8 mouse cellular contexts compared by ENCODE assay signal in the genomic region with DNA sequence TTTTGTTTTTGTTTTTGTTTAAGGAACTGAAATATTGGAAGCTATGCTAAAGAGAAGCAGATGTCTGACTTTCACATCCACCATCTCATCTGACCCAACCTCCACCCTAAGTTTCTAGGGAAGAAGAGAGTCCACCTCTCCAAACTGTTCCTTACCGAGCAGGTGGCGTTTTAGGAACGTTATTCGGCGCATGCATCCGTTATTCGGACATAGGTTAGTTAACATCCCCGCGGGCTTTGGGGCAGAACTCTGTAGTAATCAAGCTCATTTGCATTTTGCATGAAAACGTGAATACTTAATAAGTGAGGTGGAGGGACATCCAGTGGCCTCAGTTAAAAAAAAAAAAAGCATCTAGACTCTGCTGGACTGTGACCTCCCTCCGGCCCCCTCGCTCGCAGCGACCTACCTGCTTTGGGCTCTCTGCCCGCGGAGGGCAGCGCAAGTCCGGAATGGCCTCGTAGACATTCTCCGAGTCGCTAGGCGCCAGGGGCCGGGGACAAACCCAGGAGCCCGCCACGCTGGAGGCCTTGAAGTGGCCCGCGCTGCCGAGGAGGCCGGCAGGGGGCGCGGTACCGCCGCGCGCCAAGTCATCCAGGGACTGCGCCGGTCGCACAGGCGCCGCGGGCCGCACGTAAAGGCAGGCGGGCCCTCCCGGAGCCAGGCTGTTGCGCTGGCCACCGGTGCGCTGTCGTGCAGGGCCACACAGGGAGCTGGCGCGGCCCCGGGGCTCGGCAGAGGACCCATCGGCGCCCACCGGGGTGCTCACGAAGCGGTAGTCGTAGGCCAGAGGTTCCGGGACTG. TPM values are rescaled to one million over a fixed set of nuclear protein-coding genes. Genes with fewer than 3 reads are reported as not detected.
DNase-seq lines count a peak whose midpoint lies in the region; ATAC-seq lines count a peak whose summit lies in the region.

No protein-coding gene starts in this region.

- H3K36me3 ChIP-seq in embryonic facial prominence, embryonic 12.5 days: no peaks in the 10 kb centered on the region
- H3K36me3 ChIP-seq in heart, embryonic 10.5 days: no peaks in the 10 kb centered on the region
- H3K36me3 ChIP-seq in kidney, embryonic 14.5 days (ENCODE audit: control insufficient read depth, insufficient read depth, low read length): no peaks in the 10 kb centered on the region
- H3K36me3 ChIP-seq in liver, embryonic 11.5 days (ENCODE audit: control insufficient read depth, insufficient read depth, low read length): no peaks in the 10 kb centered on the region

- peaks cover 38% of the 10 kb centered on the region for H3K4me1 ChIP-seq in embryonic facial prominence, embryonic 12.5 days
- H3K4me1 ChIP-seq in heart, embryonic 10.5 days: peaks cover 71% of the 10 kb centered on the region
- peaks cover 23% of the 10 kb centered on the region for H3K4me1 ChIP-seq in kidney, embryonic 14.5 days (ENCODE audit: control insufficient read depth, insufficient read depth, low read length)
- peaks cover 22% of the 10 kb centered on the region for H3K4me1 ChIP-seq in liver, embryonic 11.5 days (replicated peaks; ENCODE audit: control insufficient read depth, insufficient read depth, low read length)

- WGBS in embryonic facial prominence, embryonic 12.5 days: 1% methylated on average over 59 of the region's 60 CpGs
- WGBS in heart, embryonic 10.5 days: 2% methylated on average over 60 of the region's 60 CpGs
- 1% methylated on average over 55 of the region's 60 CpGs for WGBS in kidney, embryonic 14.5 days
- WGBS in liver, embryonic 11.5 days: 3% methylated on average over 60 of the region's 60 CpGs

- ATAC-seq in embryonic facial prominence, embryonic 12.5 days (ENCODE audit: insufficient number of reproducible peaks, insufficient read depth, low FRiP score, low TSS enrichment): 0 out of 2 replicates have a peak, but pooled peaks have one; percentile 13
- ATAC-seq in kidney, embryonic 14.5 days (ENCODE audit: low FRiP score, low TSS enrichment): peak; percentile 50
- ATAC-seq in liver, embryonic 11.5 days (replicated peaks; ENCODE audit: low FRiP score): peak; percentile 71

- no peaks in the 10 kb centered on the region for H3K9me3 ChIP-seq in embryonic facial prominence, embryonic 12.5 days
- no peaks in the 10 kb centered on the region for H3K9me3 ChIP-seq in heart, embryonic 10.5 days
- no peaks in the 10 kb centered on the region for H3K9me3 ChIP-seq in kidney, embryonic 14.5 days (ENCODE audit: control insufficient read depth, low read length)
- no peaks in the 10 kb centered on the region for H3K9me3 ChIP-seq in liver, embryonic 11.5 days (ENCODE audit: control insufficient read depth, low read length)

- peak overlapping the region; percentile 61 for H3K9ac ChIP-seq in embryonic facial prominence, embryonic 12.5 days
- H3K9ac ChIP-seq in kidney, embryonic 14.5 days (ENCODE audit: low read depth, low read length): peak overlapping the region; percentile 73
- peak overlapping the region; percentile 56 for H3K9ac ChIP-seq in liver, embryonic 11.5 days (ENCODE audit: low read depth, low read length)

- peak overlapping the region; percentile 91 for H3K4me2 ChIP-seq in embryonic facial prominence, embryonic 12.5 days (replicated peaks)
- peak overlapping the region; percentile 96 for H3K4me2 ChIP-seq in kidney, embryonic 14.5 days (replicated peaks; ENCODE audit: low read depth, low read length)
- H3K4me2 ChIP-seq in liver, embryonic 11.5 days: peak overlapping the region; percentile 86

- H3K4me3 ChIP-seq in embryonic facial prominence, embryonic 12.5 days: peak overlapping the region; percentile 52
- peak overlapping the region; percentile 68 for H3K4me3 ChIP-seq in heart, embryonic 10.5 days
- peak overlapping the region; percentile 52 for H3K4me3 ChIP-seq in kidney, embryonic 14.5 days (ENCODE audit: low read length)
- H3K4me3 ChIP-seq in liver, embryonic 11.5 days (ENCODE audit: low read depth, low read length): peak overlapping the region; percentile 59

- H3K27ac ChIP-seq in embryonic facial prominence, embryonic 12.5 days: no peak overlapping the region
- peak overlapping the region; percentile 89 for H3K27ac ChIP-seq in heart, embryonic 10.5 days
- H3K27ac ChIP-seq in kidney, embryonic 14.5 days (ENCODE audit: low read depth, low read length): no peak overlapping the region
- H3K27ac ChIP-seq in liver, embryonic 11.5 days (ENCODE audit: low read depth, low read length): no peak overlapping the region

- H3K27me3 ChIP-seq in embryonic facial prominence, embryonic 12.5 days: peaks cover 91% of the 10 kb centered on the region
- peaks cover 91% of the 10 kb centered on the region for H3K27me3 ChIP-seq in heart, embryonic 10.5 days (ENCODE audit: insufficient read depth, poor library complexity, severe bottlenecking)
- H3K27me3 ChIP-seq in kidney, embryonic 14.5 days (ENCODE audit: control insufficient read depth, insufficient read depth, low read length): peaks cover 18% of the 10 kb centered on the region; the same call in 1 of the 2 replicates
- peaks cover 70% of the 10 kb centered on the region for H3K27me3 ChIP-seq in liver, embryonic 11.5 days (replicated peaks; ENCODE audit: control insufficient read depth, insufficient read depth, low read length)

- peak; percentile 54 for DNase-seq in 3T3-L1 (ENCODE audit: low read depth, low spot score)
- peak; percentile 91 to 94 for DNase-seq in adrenal gland, postnatal 36 days
- DNase-seq in heart, embryonic 10.5 days (ENCODE audit: low spot score): peak; percentile 88
- DNase-seq in liver, embryonic 11.5 days (ENCODE audit: low spot score): peak; percentile 80
- peak; percentile 90 for DNase-seq in naive thymus-derived CD4-positive, alpha-beta T cell, adult 2 months (ENCODE audit: low read depth)
- peak; percentile 79 to 92 for DNase-seq in spleen, postnatal 4 days (ENCODE audit: low spot score in 2 of 2)

RNA-seq across cellular contexts. Expression of a gene that starts 3.5 kb away (rescaled TPM):
- total RNA-seq in adrenal gland, postnatal 36 days (2021): 10 to 100 TPM; 10.1 to 16.3 TPM
- polyA plus RNA-seq in embryonic facial prominence, embryonic 12.5 days (2016; fragmentation: Nextera tagmentation; extraction: Ambion mirVana): 7.2 and 7.4 TPM in 2 replicates
- polyA plus RNA-seq in heart, embryonic 10.5 days (2016; fragmentation: Nextera tagmentation; extraction: Ambion mirVana): 5.7 and 6.0 TPM in 2 replicates
- 11.7 and 15.6 TPM in 2 replicates for polyA plus RNA-seq in kidney, embryonic 14.5 days (2014; fragmentation: Nextera tagmentation; extraction: Ambion mirVana)
- polyA plus RNA-seq in liver, embryonic 11.5 days (2014; fragmentation: Nextera tagmentation; extraction: Ambion mirVana): 5.0 and 5.1 TPM in 2 replicates

RNA-seq across cellular contexts. Expression of a gene that starts 52.4 kb away (rescaled TPM):
- 10 to 100 TPM; 20.1 to 21.5 TPM for total RNA-seq in adrenal gland, postnatal 36 days (2021)
- 8.2 and 8.7 TPM in 2 replicates for polyA plus RNA-seq in embryonic facial prominence, embryonic 12.5 days (2016; fragmentation: Nextera tagmentation; extraction: Ambion mirVana)
- polyA plus RNA-seq in heart, embryonic 10.5 days (2016; fragmentation: Nextera tagmentation; extraction: Ambion mirVana): 6.7 and 6.9 TPM in 2 replicates
- polyA plus RNA-seq in kidney, embryonic 14.5 days (2014; fragmentation: Nextera tagmentation; extraction: Ambion mirVana): 5.0 and 8.9 TPM in 2 replicates
- polyA plus RNA-seq in liver, embryonic 11.5 days (2014; fragmentation: Nextera tagmentation; extraction: Ambion mirVana): 7.6 and 9.1 TPM in 2 replicates

Comparison
In these comparisons a context has a peak if more than half of its experiments do, and no peak if none do; other contexts are left out.
1. ATAC-seq: peak in every context shown above with its lines; median percentile 71 in liver, embryonic 11.5 days; 50 in kidney, embryonic 14.5 days; 13 in embryonic facial prominence, embryonic 12.5 days.